Mouse (Mus musculus): Measurements from ENCODE around the gene Idnk.

DNA sequence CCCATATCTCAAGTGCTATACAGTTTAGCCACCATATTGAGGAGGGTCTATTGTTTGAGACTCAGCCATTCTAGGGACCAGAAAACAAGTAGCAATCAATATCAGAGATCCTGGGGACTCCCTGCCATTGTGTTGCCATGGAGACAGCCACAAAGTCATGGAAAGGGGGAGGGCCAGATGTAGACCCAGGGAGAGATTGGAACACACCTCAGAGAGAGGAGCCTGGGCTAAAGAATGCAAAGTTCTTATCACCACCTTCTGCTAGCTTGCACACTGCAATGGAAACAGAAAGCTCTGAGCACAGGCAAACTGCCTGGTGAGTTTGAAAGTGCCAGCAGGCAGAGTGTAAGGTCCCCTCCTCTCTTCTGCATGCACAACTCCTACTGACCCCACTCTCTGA lies 10.7 kb downstream of the Idnk start:
- no peak for TF ChIP-seq CTCF (IDR thresholded peaks at IDR 0.05; ENCODE audit: low read depth)
- TF ChIP-seq EP300 (IDR thresholded peaks at IDR 0.05; ENCODE audit: low read depth) = no peak
